Mouse (Mus musculus) kidney, postnatal 10 days (tissue): Measurements from ENCODE around the gene Med17.
A peak's percentile ranks its signal among the peaks of the same experiment; 100 is the strongest.

Source experiments
- DNase-seq: peaks from one replicate; pipeline ENCODE4 v3.0.0; 2021; ENCODE audit warnings: mixed read lengths

Gene Med17

DNA sequence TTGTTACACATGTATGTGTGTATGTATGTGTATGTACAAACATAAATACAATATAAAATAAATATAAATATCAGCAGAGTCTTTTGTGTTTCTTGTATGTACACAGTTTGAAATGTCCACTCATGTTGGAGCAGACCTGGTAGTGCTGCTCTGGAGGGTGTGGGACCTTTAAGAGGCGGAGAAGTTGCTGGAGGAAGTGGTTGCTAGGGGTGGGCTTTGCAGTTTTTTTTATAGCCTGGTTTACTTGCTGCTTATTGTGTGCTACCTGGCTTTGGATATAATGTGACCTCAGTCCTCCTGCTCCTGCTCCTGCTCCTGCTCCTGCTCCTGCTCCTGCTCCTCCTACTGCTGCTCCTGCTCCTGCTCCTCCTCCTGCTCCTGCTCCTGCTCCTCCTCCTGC lies 46.1 kb downstream of the Med17 start:
- DNase-seq: no peak

DNA sequence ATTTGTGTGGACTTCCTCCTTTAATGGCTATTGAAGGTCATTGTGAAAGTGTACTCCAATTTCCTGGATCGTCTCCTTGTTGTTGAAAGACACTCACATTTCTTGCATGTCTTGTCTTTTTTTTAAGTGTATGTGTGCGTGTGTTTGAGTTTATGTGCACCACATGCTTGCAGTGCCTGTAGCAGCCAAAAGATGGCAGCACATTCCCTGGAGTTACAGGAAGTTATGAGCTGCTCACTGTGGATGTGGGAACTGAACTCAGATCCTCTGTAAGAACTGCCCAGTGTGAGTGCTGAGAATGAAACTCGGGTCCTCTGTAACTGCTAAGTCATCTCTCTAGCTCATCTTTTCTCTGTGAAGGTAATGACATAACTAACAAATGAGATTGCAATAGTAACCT lies 47.3 kb downstream of the Med17 start:
- DNase-seq: no peak

DNA sequence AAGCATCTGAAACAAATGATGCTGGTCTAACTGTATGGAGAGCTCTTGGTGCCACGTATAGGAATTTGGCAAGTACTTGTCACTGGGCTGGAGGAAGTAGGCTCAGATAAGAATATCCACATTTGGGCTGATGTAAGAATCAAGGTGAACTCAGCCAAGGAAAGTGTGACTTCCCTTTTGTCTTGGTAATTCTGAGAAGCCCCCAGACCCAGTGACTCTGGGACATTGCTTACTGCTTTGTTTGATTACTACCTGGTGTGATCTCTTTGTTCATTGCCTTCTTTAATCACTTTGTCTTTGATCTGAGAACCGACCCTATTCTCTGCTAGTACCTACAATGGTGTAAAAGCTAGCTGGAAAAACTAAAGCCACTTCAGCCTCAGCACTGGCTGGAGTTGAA lies 54.8 kb downstream of the Med17 start:
- no peak for DNase-seq

DNA sequence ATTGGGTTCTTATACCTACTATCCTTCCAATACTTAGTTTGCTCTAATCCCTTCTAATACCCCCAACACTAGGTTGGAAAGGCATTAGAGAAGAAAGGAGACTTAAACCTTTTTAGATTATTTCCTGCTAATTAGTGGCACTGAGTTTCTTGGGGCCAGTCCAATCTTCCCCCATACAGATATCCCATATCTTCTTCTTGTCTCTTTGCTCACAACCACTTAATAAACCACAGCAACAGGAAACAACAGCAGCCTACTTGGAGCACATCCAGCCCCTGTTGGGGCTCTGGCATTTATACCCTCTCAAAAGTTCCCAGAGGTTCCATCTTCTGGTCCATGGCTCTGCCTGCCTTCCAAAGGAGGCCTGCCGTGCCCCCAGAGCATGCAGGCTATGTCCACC lies 66.0 kb downstream of the Med17 start:
- no peak for DNase-seq

DNA sequence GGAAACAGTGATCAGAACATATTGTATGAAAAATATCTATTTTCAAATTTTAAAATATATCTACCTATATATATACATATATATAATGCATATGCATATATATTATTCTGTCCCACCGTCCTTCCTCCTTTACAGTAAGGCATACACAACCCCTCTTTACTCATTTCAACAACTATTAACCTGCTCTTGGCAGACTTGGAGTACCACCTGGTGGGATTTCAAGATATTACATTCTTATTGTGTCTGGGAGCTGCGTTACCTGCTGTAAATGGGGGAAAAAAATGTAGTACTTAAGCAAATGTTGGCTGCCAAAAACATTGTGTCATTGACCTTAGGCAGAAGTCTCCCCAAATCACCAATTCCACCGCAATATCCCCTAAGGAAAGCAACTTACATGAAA lies 67.9 kb downstream of the Med17 start:
- peak; percentile 15 for DNase-seq
